1 mouse cellular context compared by ENCODE assay signal in the genomic region with DNA sequence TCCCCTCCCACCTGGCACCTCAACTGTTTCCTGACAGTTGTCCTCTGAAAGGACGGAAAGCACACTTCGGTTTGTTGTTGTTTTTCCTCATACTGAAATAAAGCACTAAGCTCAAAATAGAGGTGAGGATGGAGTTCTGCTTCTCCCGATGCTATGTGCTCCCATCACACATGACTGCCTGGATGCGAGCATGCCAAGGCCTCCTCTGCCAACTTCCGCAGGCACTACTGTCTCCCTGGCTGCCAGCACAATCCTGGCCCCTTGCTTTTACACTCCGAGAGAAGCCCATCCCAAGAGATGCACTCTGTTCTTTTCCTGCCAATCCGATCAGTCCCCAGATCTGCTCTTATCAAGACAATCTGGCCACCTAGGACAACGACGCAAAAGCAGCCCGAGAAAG.
TF ChIP-seq lines count a peak whose summit lies in the region.

No protein-coding gene starts in this region.

TF ChIP-seq in MEL, 35 proteins besides CTCF, POLR2A, EP300 and RAD21:
- TF ChIP-seq POLR2AphosphoS2 (IDR thresholded peaks at IDR 0.05; ENCODE audit: low read length) (peak; percentile 20; the same call in 1 of the 2 replicates), E2F4 (IDR thresholded peaks at IDR 0.05; ENCODE audit: borderline replicate concordance, low read depth, low read length) (no peak)
